Mouse (Mus musculus) CD8-positive naive resting alpha-beta T cell, adult 2 months (primary cell): Measurements from ENCODE around the gene Vmn1r126.
"Not testable (repeated sequence)": the region's sequence is repeated elsewhere in the genome, so short reads cannot be mapped to it uniquely, and the experiment has no call there.

Source experiments
- DNase-seq, 2 experiments: peaks; one replicate each; pipeline ENCODE4 v3.0.0; 2022; ENCODE audit warnings: low read depth in 2 of 2, low spot score in 2 of 2

Vmn1r126 gene

DNA sequence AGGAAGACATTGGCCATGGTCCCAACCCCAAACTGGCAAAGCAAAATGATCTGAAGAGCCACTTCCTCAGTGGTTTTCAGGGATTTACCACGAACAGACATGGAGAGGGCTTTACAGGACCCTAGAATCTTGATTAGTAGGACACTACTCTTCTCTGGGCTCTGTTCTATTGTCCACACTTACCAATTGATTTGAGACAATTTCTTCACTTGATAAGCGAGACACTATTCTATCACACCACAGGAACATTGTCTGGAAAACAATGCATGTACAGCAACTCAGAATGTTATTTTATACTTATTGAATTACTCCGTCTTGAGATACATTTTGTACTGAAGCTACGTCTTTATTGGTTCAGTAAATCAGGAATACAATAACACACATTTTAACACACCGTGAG lies at the start of gene Vmn1r126:
TSS of gene Vmn1r126 (minus strand) at position 101 of the 400 bp plus-strand sequence.
- DNase-seq: not testable (repeated sequence)

DNA sequence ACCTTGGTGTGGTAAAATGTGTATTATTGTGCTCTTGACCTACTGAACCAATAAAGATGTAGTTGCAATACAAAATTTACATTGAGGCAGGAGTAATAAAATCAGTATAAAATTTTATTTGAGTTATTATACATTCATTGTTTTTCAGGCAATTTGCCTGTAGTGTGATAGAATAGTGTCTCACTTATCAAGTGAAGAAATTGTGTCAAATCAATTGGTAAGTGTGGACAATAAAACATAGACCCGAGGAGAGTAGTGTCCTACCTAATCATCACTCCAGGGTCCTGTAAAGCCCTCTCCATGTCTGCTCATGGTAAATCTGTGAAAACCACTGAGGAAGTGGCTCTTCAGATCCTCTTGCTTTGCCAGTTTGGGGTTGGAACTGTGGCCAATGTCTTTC lies 47.8 kb upstream of the Vmn1r126 start, which contains the start of gene Vmn1r128:
TSS of gene Vmn1r128 (plus strand) at position 301 of the 400 bp plus-strand sequence.
- not testable (repeated sequence) for DNase-seq

DNA sequence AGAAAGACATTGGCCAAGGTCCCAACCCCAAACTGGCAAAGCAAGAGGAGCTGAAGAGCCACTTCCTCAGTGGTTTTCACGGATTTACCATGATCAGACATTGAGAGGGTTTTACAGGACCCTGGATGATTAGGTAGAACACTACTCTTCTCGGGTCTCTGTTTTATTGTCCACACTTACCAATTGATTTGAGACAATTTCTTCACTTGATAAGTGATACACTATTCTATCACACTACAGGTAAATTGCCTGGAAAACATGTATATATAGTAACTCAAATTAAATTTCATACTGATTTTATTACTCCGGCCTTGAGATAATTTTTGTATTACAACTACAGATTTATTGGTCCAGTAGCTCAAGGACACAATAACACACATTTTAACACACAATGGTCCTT lies 18.5 kb upstream of the Vmn1r126 start, which contains the start of gene Vmn1r127:
TSS of gene Vmn1r127 (minus strand) at position 101 of the 400 bp plus-strand sequence.
- DNase-seq: not testable (repeated sequence)

DNA sequence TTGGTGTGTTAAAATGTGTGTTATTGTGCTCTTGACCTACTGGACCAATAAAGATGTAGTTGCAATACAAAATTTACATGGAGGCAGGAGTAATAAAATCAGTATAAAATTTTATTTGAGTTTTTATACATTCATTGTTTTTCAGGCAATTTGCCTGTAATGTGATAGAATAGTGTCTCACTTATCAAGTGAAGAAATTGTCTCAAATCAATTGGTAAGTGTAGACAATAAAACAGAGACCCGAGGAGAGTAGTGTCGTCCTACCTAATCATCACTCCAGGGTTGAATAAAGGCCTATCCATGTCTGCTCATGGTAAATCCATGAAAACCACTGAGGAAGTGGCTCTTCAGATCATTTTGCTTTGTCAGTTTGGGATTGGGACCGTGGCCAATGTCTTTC lies 29.4 kb downstream of the Vmn1r126 start, which contains the start of gene Vmn1r125:
TSS of gene Vmn1r125 (plus strand) at position 301 of the 400 bp plus-strand sequence.
- not testable (repeated sequence) for DNase-seq

DNA sequence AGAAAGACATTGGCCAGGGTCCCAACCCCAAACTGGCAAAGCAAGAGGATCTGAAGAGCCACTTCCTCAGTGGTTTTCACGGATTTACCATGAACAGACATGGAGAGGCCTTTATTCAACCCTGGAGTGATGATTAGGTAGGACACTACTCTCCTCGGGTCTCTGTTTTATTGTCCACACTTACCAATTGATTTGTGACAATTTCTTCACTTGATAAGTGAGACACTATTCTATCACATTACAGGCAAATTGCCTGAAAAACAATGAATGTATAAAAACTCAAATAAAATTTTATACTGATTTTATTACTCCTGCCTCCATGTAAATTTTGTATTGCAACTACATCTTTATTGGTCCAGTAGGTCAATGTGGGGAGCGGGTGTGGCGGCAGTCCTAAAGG lies 40.8 kb downstream of the Vmn1r126 start, which contains the start of gene Vmn1r124:
TSS of gene Vmn1r124 (minus strand) at position 101 of the 400 bp plus-strand sequence.
- DNase-seq: not testable (repeated sequence)
